Mouse (Mus musculus) liver, embryonic 18 days (tissue): ENCODE measurements around the gene Olfr895. TPM values are rescaled to one million over a fixed set of nuclear protein-coding genes. Genes with fewer than 3 reads are reported as not detected.

Experiments used
- polyA plus RNA-seq: library from polyadenylated mRNA; depleted of rRNA; stranded (reverse); fragments of >200 nt; gene quantifications from 2 replicates; pipeline ENCODE4 v1.2.3, GENCODE M21; 2012; rRNA removed

Gene Olfr895
- not detected in 2 replicates for polyA plus RNA-seq

GRCm38 (mm10) chr9:38267551-38267950, at the start of gene Olfr895:
TSS of gene Olfr895 (plus strand) at chr9:38267851.

GRCm38 (mm10) chr9:38252474-38252873, 15.2 kb upstream of the Olfr895 start, which contains the start of gene Olfr143:
TSS of gene Olfr143 (plus strand) at chr9:38252774.

GRCm38 (mm10) chr9:38290807-38291206, 23.2 kb downstream of the Olfr895 start, which contains the start of gene Olfr896-ps1:
TSS of gene Olfr896-ps1 (plus strand) at chr9:38291107.

Other genes with a start within 250 kb of the Olfr895 start
- gene Olfr883, start 242.0 kb upstream of the Olfr895 start, polyA plus RNA-seq = not detected in 2 replicates
- not detected in 2 replicates for gene Olfr884, start 221.3 kb upstream of the Olfr895 start, polyA plus RNA-seq
- gene Olfr885, start 206.5 kb upstream of the Olfr895 start, polyA plus RNA-seq = not detected in 2 replicates
- gene Olfr887, start 183.8 kb upstream of the Olfr895 start, polyA plus RNA-seq = not detected in 2 replicates
- not detected in 2 replicates for gene Olfr888, start 159.7 kb upstream of the Olfr895 start, polyA plus RNA-seq
- gene Olfr889, start 152.7 kb upstream of the Olfr895 start, polyA plus RNA-seq = under 0.01 TPM in 1 of 2 replicates, not detected in the other
- not detected in 2 replicates for gene Olfr890, start 125.3 kb upstream of the Olfr895 start, polyA plus RNA-seq
- gene Olfr891, start 87.0 kb upstream of the Olfr895 start, polyA plus RNA-seq = not detected in 2 replicates
- gene Olfr893, start 59.5 kb upstream of the Olfr895 start, polyA plus RNA-seq = not detected in 2 replicates
- gene Olfr894, start 49.8 kb upstream of the Olfr895 start, polyA plus RNA-seq = not detected in 2 replicates
- not detected in 2 replicates for gene Olfr143, start 15.1 kb upstream of the Olfr895 start, polyA plus RNA-seq
- not detected in 2 replicates for gene Olfr896-ps1, start 23.3 kb downstream of the Olfr895 start, polyA plus RNA-seq
- gene Olfr25, start 61.2 kb downstream of the Olfr895 start, polyA plus RNA-seq = not detected in 2 replicates
- gene Olfr898, start 80.6 kb downstream of the Olfr895 start, polyA plus RNA-seq = not detected in 2 replicates
- not detected in 2 replicates for gene Olfr250, start 99.0 kb downstream of the Olfr895 start, polyA plus RNA-seq
- gene Olfr251, start 109.2 kb downstream of the Olfr895 start, polyA plus RNA-seq = not detected in 2 replicates
- gene Olfr147, start 133.8 kb downstream of the Olfr895 start, polyA plus RNA-seq = not detected in 2 replicates
- gene Olfr901, start 161.6 kb downstream of the Olfr895 start, polyA plus RNA-seq = not detected in 2 replicates
- not detected in 2 replicates for gene Olfr902, start 179.8 kb downstream of the Olfr895 start, polyA plus RNA-seq
- gene Olfr904, start 195.3 kb downstream of the Olfr895 start, polyA plus RNA-seq = not detected in 2 replicates
- gene Olfr905, start 203.3 kb downstream of the Olfr895 start, polyA plus RNA-seq = not detected in 2 replicates
- gene Olfr906, start 219.2 kb downstream of the Olfr895 start, polyA plus RNA-seq = not detected in 2 replicates
- not detected in 2 replicates for gene Olfr907, start 227.9 kb downstream of the Olfr895 start, polyA plus RNA-seq